Mouse (Mus musculus) lung, adult 2 months (tissue): ENCODE results near the gene Ptprd. TPM values are rescaled to one million over a fixed set of nuclear protein-coding genes. Genes with fewer than 3 reads are reported as not detected.

Source experiments
- DNase-seq: peaks from one replicate; pipeline ENCODE4 v3.0.0; 2022
- H3K4me1 ChIP-seq: fragments of 200-500 bp; 2 replicates; pipeline ENCODE4 v1.6.1; 2011; ENCODE audit warnings: low read length; ENCODE audit not compliant: control insufficient read depth, insufficient read depth
- H3K4me3 ChIP-seq: fragments of 200-500 bp; replicated peaks from 2 replicates; pipeline ENCODE3; 2011; ENCODE audit warnings: low read depth, mild to moderate bottlenecking, control low read depth, low read length; ENCODE audit errors: extremely low read depth
- CTCF ChIP-seq: fragments of 200-500 bp; IDR thresholded peaks from 2 replicates; pipeline ENCODE4 v1.5.1; 2011; ENCODE audit warnings: mild to moderate bottlenecking, low read length, control low read depth; ENCODE audit not compliant: insufficient read depth
- POLR2A ChIP-seq: fragments of 200-500 bp; IDR thresholded peaks from 2 replicates; pipeline ENCODE4 v1.6.1; 2011; ENCODE audit warnings: low read depth, mild to moderate bottlenecking, control low read depth, low read length, borderline replicate concordance; ENCODE audit errors: extremely low read depth
- WGBS: fragments of 180-500 bp; shearing (Covaris S2); methylation state at CpG from one replicate; pipeline ENCODE4 v1.1.7; 2018; 5-methylcytosine and 5-hydroxymethylcytosine counted together
- polyA plus RNA-seq: library from polyadenylated mRNA; depleted of rRNA; stranded (reverse); fragments of >200 nt; gene quantifications from 2 replicates; pipeline ENCODE4 v1.2.3, GENCODE M21; 2012

Ptprd gene
- polyA plus RNA-seq, 1 experiment: 13.4 TPM

DNA sequence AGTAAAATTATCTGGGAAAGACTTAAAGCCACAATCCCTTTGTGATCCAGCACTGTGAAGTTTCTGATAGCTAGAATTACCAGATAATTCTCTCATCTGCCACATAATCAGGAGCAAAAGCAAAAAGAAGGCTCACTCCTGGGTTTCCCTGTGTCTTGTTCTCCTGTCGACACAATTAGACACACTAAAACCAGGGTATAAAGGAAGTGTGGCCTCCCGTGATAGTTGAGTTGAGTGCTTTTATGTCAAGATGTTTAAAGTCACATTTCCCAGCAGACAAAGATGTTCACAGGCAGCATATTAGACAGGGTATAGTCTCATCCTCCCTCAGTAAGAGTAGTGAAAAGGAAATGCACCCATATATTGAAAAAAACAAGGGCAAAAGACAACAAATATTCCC, 1801.7 kb downstream of the Ptprd start:
- Histone ChIP-seq H3K4me3 (no peak overlapping the region), H3K4me1 (no peaks in the 10 kb centered on the region)
- DNase-seq: no peak
- 55% methylated on average over 2 of the region's 2 CpGs for WGBS
- no peak for TF ChIP-seq POLR2A
- no peak for TF ChIP-seq CTCF

DNA sequence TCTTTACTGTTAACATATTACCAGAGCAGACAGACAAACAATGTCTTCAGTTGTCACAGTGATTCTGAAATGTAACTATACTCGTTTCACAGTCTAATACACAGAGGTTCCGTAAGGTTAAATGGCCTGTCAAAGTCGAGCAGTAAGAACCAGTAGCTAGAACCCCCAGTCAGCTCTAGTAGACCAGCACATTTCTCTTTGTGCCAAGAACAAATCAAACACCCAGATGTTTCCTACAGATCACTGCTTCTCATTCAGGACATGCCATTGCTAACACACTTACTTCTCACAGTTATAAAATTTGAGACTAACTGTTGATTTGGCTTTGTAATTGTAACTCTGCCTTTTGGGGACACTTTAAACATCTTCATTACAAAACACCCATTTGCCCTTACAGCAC, 1802.6 kb downstream of the Ptprd start:
- DNase-seq: no peak
- no peak overlapping the region for H3K4me3 ChIP-seq
- 65% methylated on average over 3 of the region's 3 CpGs for WGBS
- no peaks in the 10 kb centered on the region for H3K4me1 ChIP-seq
- TF ChIP-seq CTCF (no peak), POLR2A (no peak)

GRCm38 (mm10) chr4:76405862-76406454, 1805.8 kb downstream of the Ptprd start:
- TF ChIP-seq CTCF (no peak), POLR2A (no peak)
- Histone ChIP-seq H3K4me3 (no peak overlapping the region), H3K4me1 (no peaks in the 10 kb centered on the region)
- WGBS: 59% methylated on average over 5 of the region's 5 CpGs
- DNase-seq: no peak

GRCm38 (mm10) chr4:76403219-76403618, 1808.5 kb downstream of the Ptprd start:
- 75% methylated on average over 5 of the region's 5 CpGs for WGBS

GRCm38 (mm10) chr4:76387887-76388286, 1823.9 kb downstream of the Ptprd start:
- no peak for DNase-seq
- no peak for TF ChIP-seq POLR2A
- TF ChIP-seq CTCF: no peak
- 72% methylated on average over 5 of the region's 5 CpGs for WGBS
- no peak overlapping the region for H3K4me3 ChIP-seq
- H3K4me1 ChIP-seq: no peaks in the 10 kb centered on the region

More at GRCm38 (mm10) chr4:76403219-76403618, 1808.5 kb downstream of the Ptprd start:
- no peak for TF ChIP-seq CTCF
- TF ChIP-seq POLR2A: no peak
- DNase-seq: no peak
- H3K4me1 ChIP-seq: no peaks in the 10 kb centered on the region
- no peak overlapping the region for H3K4me3 ChIP-seq

DNA sequence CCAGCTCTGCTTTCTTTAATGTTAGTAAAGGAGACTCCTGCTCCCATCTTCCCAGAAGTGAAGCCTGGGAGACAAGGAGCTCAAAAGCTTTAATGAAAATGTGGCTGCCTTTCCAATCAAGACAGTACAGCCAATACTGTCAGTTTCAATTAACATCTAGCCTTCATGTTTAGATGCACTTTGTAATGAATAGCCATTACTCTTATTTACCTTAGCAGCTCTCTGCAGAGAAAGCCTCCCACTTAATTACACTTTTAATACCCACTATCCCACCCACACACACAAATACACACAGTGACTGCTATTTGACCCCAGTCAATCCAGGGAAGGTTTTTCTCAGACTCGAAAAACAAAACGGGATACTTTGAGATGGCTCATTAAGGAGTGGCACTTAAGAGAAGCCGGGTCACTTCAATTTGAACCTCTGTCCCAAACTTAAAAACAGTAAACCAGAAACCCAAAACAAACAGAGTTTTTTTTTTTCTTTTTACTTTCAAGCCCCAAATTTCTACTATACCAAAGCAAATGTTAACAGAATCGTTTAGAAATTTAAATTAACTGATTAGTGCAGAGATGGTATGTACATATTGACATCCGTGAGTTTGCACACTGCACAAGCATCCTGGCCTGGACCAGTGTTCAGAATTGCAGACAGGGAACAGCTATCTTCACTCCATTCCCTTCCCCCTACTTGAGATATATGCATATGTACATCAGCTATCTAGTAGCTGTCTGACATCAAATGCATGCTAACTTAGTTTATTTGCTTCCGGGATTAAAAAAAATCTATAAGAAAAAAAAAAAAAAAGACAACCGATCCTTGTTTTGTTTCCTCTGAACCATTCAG, 1824.6 kb downstream of the Ptprd start:
- TF ChIP-seq POLR2A: no peak
- no peak for TF ChIP-seq CTCF
- WGBS: 54% methylated on average over 7 of the region's 7 CpGs
- H3K4me1 ChIP-seq: no peaks in the 10 kb centered on the region
- no peak for DNase-seq
- H3K4me3 ChIP-seq: no peak overlapping the region

DNA sequence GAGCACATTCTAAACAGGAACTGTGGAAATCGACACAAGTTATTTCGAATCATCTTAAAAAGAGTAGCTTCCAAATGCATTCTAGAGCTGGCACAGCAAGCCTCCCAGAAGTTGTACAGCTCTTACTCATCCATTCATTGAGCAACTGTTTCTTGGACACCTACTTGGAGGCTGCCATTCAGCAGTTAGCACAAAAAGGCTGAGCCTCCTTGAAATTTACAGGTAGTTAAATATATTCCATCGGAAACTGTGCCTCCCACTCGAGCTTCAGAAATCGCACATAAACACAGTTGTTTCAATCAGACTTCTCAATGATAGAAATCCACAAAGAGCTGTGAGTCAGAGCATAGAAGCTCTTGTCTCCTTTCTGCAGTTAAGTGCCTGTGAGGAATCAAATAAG, 1825.9 kb downstream of the Ptprd start:
- Histone ChIP-seq H3K4me1 (no peaks in the 10 kb centered on the region), H3K4me3 (no peak overlapping the region)
- DNase-seq: no peak
- TF ChIP-seq CTCF (no peak), POLR2A (no peak)
- 77% methylated on average over 5 of the region's 5 CpGs for WGBS

GRCm38 (mm10) chr4:76380312-76380917, 1831.3 kb downstream of the Ptprd start:
- Histone ChIP-seq H3K4me3 (no peak overlapping the region), H3K4me1 (no peaks in the 10 kb centered on the region)
- no peak for DNase-seq
- TF ChIP-seq CTCF (no peak), POLR2A (no peak)
- 77% methylated on average over 6 of the region's 6 CpGs for WGBS

DNA sequence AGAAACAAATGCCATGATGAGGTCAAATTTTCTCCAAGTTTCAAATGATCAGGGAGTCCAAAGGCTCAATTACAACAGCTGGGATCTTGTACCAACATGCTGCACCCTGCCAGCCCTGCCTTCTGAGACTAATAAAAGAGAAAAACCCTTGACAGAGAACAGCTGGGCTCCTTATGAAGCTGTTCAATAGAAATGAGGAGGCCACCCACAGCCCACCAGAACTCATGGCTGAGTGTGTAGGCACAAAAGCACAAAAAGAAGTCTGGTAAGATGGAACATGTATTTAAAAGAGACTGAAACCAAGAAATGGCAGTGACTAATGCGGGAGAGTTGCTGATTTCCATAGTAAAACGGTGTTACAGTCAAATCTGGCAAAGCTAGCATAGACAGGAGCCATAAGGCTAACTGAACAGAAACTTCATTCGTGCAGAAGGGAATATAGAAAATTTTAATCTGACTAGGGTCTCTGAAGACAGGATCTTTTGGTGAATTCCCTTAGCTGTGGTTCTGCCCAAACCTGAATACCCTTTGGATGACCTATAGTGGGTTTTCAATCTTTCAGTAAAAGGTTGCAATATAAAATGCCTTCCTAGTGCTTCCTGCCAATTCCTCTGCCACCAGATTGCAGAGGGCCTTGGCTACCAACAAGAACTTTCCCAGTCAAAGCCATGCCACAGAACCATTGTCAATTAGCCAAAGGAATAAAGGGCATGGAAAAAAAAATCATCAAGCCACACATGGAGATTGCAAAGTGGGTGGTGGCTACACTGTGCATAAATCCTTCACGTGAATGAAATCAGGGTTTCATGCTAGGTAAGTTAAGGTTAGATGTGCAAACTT, 1841.5 kb downstream of the Ptprd start:
- 69% methylated on average over 4 of the region's 4 CpGs for WGBS
- DNase-seq: peak; percentile 10

More for the DNA sequence above, 1841.5 kb downstream of the Ptprd start:
- TF ChIP-seq CTCF (no peak), POLR2A (no peak)
- Histone ChIP-seq H3K4me3 (no peak overlapping the region), H3K4me1 (no peaks in the 10 kb centered on the region; the same call in 1 of the 2 replicates)
